Mouse (Mus musculus): ENCODE data around the gene Cd79a.

- TF ChIP-seq CTCF (IDR thresholded peaks at IDR 0.05; ENCODE audit: low read depth, low read length) = no peak
- no peak for TF ChIP-seq POLR2A (IDR thresholded peaks at IDR 0.05; ENCODE audit: borderline replicate concordance, low read depth, low read length)
Observed at GRCm38 (mm10) chr7:24889431-24890220, 7.6 kb upstream of the Cd79a start.

Measured in bone marrow macrophage, adult 2 months (primary cell).